Mouse (Mus musculus) forebrain, embryonic 10.5 days (tissue): ENCODE measurements around the gene Cdh12. TPM values are rescaled to one million over a fixed set of nuclear protein-coding genes. Genes with fewer than 3 reads are reported as not detected.
"Not testable (repeated sequence)": the region's sequence is repeated elsewhere in the genome, so short reads cannot be mapped to it uniquely, and the experiment has no call there.

Source experiments
- DNase-seq: peaks from one replicate; pipeline ENCODE4 v3.0.0-alpha.2; 2017; ENCODE audit warnings: low spot score; ENCODE audit errors: extremely low spot score
- H3K27ac ChIP-seq: fragments of 300-500 bp; sonication (generic); 2 replicates; pipeline ENCODE4 v1.5.1; 2016; ENCODE audit warnings: mild to moderate bottlenecking
- H3K27me3 ChIP-seq: fragments of 300-500 bp; sonication (generic); 2 replicates; pipeline ENCODE4 v1.6.1; 2016; ENCODE audit warnings: mild to moderate bottlenecking; ENCODE audit not compliant: poor library complexity, severe bottlenecking
- H3K36me3 ChIP-seq: fragments of 300-500 bp; sonication (generic); replicated peaks from 2 replicates; pipeline ENCODE4 v1.6.1; 2016; ENCODE audit warnings: mild to moderate bottlenecking, moderate library complexity
- H3K4me1 ChIP-seq: fragments of 300-500 bp; sonication (generic); 2 replicates; pipeline ENCODE4 v1.6.1; 2016
- H3K4me3 ChIP-seq: fragments of 300-500 bp; sonication (generic); 2 replicates; pipeline ENCODE4 v1.5.1; 2016; ENCODE audit warnings: mild to moderate bottlenecking, moderate library complexity
- H3K9me3 ChIP-seq: fragments of 300-500 bp; sonication (generic); 2 replicates; pipeline ENCODE4 v1.6.1; 2016; ENCODE audit warnings: mild to moderate bottlenecking, moderate library complexity
- WGBS: fragments of 180-500 bp; shearing (Covaris S2); methylation state at CpG from one replicate; pipeline ENCODE4 v1.1.7; 2016; 5-methylcytosine and 5-hydroxymethylcytosine counted together
- polyA plus RNA-seq: library from polyadenylated mRNA; unstranded; fragments of >200 nt; fragmentation: Nextera tagmentation; extraction: Ambion mirVana; gene quantifications from 2 replicates; pipeline ENCODE4 v1.2.1, GENCODE M21; 2016

Cdh12 gene
- polyA plus RNA-seq, 1 experiment from 2014 or later: 0.24 TPM

- Histone ChIP-seq H3K27ac (no peak overlapping the region), H3K4me3 (no peak overlapping the region), H3K36me3 (no peaks in the 10 kb centered on the region), H3K9me3 (no peaks in the 10 kb centered on the region), H3K27me3 (no peaks in the 10 kb centered on the region), H3K4me1 (no peaks in the 10 kb centered on the region)
- 86% methylated on average over 2 of the region's 2 CpGs for WGBS
- DNase-seq: no peak
Observed at GRCm38 (mm10) chr15:20634593-20634992, 185.5 kb downstream of the Cdh12 start.

DNA sequence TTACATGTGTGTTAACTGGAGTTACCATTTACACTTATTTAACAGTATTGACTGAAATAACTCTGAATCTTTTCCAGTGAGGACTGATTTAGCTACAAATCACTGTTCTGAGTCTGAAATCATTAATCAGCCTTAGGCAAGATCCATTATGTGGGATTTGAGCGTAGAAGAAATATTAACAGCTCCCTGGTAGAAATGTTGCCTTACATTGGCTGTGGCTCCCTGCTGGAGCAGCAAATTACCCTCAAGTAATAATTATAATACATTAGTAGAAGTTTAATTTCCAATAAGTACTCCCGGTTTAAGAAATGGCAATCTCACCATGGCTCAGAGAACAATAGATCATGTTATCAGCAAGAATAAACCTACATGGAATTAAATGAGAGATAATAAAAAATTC, 190.1 kb downstream of the Cdh12 start:
- no peaks in the 10 kb centered on the region for H3K9me3 ChIP-seq
- H3K36me3 ChIP-seq: no peaks in the 10 kb centered on the region
- no peaks in the 10 kb centered on the region for H3K27me3 ChIP-seq
- no peak for DNase-seq
- H3K27ac ChIP-seq: no peak overlapping the region
- no peak overlapping the region for H3K4me3 ChIP-seq
- 88% methylated on average over 2 of the region's 2 CpGs for WGBS
- no peaks in the 10 kb centered on the region for H3K4me1 ChIP-seq

DNA sequence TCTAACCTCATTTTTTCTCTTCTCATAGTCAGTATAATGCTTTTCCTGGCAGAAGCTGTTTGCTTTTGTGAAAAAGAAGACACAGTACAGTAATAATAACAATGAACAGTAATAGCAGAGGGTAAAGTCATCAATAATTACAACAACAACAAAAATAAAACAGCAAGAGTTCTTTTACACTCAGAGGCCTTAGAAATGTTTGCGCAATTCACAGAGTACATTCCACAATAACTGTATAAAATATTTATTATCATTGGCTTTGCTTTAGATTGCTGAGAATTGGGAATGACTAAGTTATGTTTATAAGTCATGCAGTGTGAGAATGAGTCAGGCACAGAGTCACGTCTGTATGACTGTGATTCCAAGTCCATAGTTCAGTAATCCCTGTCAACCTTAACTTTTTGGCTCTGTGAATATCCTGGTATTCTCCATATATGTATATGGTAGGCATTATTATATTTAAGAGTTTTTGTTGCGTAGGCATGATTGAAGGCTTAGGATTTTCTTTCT, 193.9 kb downstream of the Cdh12 start:
- Histone ChIP-seq H3K36me3 (no peaks in the 10 kb centered on the region), H3K27me3 (no peaks in the 10 kb centered on the region), H3K27ac (no peak overlapping the region), H3K4me1 (no peaks in the 10 kb centered on the region), H3K4me3 (no peak overlapping the region), H3K9me3 (no peaks in the 10 kb centered on the region)
- DNase-seq: no peak
- 89% methylated on average over 3 of the region's 3 CpGs for WGBS

DNA sequence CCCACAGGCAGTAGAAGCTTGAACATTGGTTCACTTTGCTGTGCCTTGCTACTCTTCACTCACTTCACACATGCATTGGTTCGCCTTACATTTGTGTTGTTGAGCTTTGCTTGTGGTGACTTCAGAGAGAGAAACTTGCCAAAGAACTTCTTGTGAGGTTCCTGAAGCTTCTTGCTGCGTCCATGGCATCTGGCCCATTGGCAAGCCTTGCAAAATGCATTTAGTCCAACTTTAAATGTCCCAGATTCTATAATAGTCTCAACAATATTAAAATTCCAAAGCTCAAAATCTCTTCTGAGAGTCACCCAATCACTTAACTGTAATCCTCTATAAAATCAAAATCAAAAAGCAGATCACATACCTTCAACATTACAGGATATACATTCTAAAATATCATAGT, 211.2 kb downstream of the Cdh12 start:
- 85% methylated on average over 2 of the region's 2 CpGs for WGBS
- no peaks in the 10 kb centered on the region for H3K36me3 ChIP-seq
- no peaks in the 10 kb centered on the region for H3K27me3 ChIP-seq
- no peak for DNase-seq
- H3K9me3 ChIP-seq: no peaks in the 10 kb centered on the region
- no peaks in the 10 kb centered on the region for H3K4me1 ChIP-seq
- no peak overlapping the region for H3K27ac ChIP-seq
- no peak overlapping the region for H3K4me3 ChIP-seq

DNA sequence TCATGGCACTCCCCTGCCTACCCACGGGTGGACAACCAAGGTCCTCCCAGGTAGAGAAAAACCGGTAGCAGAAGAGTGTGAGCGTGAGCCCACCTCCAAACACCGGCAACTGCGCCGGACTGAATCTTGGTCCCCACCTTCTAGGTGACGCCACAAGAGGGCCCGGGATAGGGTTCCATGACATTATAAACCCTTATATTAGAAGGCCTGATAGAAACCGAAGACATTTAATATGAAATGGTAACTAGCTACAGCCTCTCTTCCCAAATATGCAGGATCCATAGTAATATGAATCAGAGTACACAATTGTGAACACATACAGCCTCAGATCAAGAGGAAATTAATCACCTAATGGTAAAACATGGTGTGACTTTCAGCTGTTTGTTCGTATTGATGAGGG, 217.6 kb downstream of the Cdh12 start, which contains the start of gene Acot10:
TSS of gene Acot10 (minus strand) at position 101 of the 400 bp plus-strand sequence.
- no peaks in the 10 kb centered on the region for H3K9me3 ChIP-seq
- no peak within 1 kb of the TSS for H3K4me3 ChIP-seq
- 91% methylated on average over 10 of the region's 10 CpGs for WGBS
- no peak for DNase-seq
- no peaks in the 10 kb centered on the region for H3K4me1 ChIP-seq
- no peaks in the 10 kb centered on the region for H3K36me3 ChIP-seq
- no peak within 1 kb of the TSS for H3K27ac ChIP-seq
- H3K27me3 ChIP-seq: no peaks in the 10 kb centered on the region

DNA sequence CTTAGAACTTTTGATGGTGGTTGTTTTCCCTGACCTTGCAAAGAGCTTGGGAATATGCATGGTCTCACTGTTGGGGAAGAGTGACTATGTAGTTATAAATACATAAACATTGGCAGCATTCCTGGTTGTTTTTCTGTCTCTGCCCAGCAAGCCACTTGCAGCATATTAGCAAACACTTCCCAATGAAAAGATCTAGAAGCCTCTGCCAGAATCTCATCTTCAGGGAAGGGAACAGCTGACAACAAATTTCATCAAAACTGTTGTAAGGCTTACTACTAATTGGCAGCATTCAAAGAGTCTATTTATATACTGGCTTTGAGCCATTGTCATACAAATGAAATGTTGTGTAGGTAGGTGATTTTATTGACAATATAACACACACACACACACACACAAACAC, 218.3 kb downstream of the Cdh12 start:
- no peak overlapping the region for H3K27ac ChIP-seq

DNA sequence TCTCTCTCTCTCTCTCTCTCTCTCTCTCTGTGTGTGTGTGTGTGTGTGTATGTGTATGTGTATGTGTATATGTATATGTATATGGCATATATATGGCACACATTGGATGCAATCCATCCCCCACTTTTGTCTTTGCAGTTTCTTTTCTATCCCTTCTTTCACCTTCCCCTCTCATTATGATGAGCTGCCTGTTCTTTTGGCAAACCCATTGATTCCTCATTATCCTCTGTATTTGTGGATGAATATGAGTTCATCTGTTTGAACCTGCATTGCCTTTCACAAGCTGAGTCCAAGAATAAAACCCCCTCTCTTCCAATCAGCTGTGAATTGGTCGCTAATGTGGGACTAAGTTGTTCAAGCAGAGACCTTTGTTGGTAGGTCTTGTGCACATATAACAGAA, 218.9 kb downstream of the Cdh12 start:
- no peaks in the 10 kb centered on the region for H3K9me3 ChIP-seq
- H3K36me3 ChIP-seq: no peaks in the 10 kb centered on the region
- 70% methylated on average over 1 of the region's 1 CpGs for WGBS
- H3K4me3 ChIP-seq: no peak overlapping the region
- no peak overlapping the region for H3K27ac ChIP-seq
- H3K4me1 ChIP-seq: no peaks in the 10 kb centered on the region
- DNase-seq: no peak
- H3K27me3 ChIP-seq: no peaks in the 10 kb centered on the region

More for the DNA sequence above, 218.3 kb downstream of the Cdh12 start:
- no peaks in the 10 kb centered on the region for H3K4me1 ChIP-seq
- no peak for DNase-seq
- H3K27me3 ChIP-seq: no peaks in the 10 kb centered on the region
- H3K9me3 ChIP-seq: no peaks in the 10 kb centered on the region
- no peak overlapping the region for H3K4me3 ChIP-seq
- no peaks in the 10 kb centered on the region for H3K36me3 ChIP-seq

- H3K27ac ChIP-seq, H3K9me3 ChIP-seq, DNase-seq, H3K4me1 ChIP-seq, H3K36me3 ChIP-seq, H3K4me3 ChIP-seq, H3K27me3 ChIP-seq: not testable (repeated sequence)
- 78% methylated on average over 2 of the region's 2 CpGs for WGBS
Observed at GRCm38 (mm10) chr15:20669507-20669906, 220.4 kb downstream of the Cdh12 start.

- Histone ChIP-seq H3K27ac (no peak overlapping the region), H3K9me3 (no peaks in the 10 kb centered on the region), H3K4me1 (peaks cover 7% of the 10 kb centered on the region), H3K36me3 (no peaks in the 10 kb centered on the region), H3K27me3 (no peaks in the 10 kb centered on the region), H3K4me3 (no peak overlapping the region)
- 89% methylated on average over 2 of the region's 2 CpGs for WGBS
- DNase-seq: no peak
Observed at GRCm38 (mm10) chr15:20682719-20683118, 233.7 kb downstream of the Cdh12 start.

- Histone ChIP-seq H3K27ac (no peak overlapping the region), H3K27me3 (no peaks in the 10 kb centered on the region), H3K4me3 (no peak overlapping the region), H3K9me3 (no peaks in the 10 kb centered on the region), H3K36me3 (no peaks in the 10 kb centered on the region), H3K4me1 (peaks cover 7% of the 10 kb centered on the region)
- WGBS: 63% methylated on average over 5 of the region's 5 CpGs
- no peak for DNase-seq
Observed at GRCm38 (mm10) chr15:20684200-20684599, 235.1 kb downstream of the Cdh12 start.

DNA sequence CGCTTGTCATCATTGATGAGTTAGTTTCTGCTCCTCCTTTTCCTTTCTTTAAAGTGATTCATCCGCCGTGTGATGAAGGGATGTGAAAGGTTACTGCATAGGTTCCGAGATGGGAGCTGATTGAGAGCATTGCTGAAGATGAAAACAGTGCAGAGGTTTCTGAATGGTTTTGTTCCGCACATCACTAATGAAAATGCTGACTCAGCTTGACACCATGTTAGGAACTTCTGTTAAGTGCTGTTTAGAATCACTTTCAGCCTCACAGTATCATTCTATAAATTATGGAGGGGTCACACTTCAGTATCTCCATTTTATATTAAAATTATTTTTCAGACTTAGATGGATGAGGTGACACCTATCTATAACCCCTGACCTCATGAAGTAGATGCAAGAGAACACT, 247.2 kb downstream of the Cdh12 start:
- no peak overlapping the region for H3K4me3 ChIP-seq
- H3K4me1 ChIP-seq: no peaks in the 10 kb centered on the region
- WGBS: 88% methylated on average over 5 of the region's 5 CpGs
- H3K36me3 ChIP-seq: no peaks in the 10 kb centered on the region
- no peaks in the 10 kb centered on the region for H3K27me3 ChIP-seq
- no peaks in the 10 kb centered on the region for H3K9me3 ChIP-seq
- H3K27ac ChIP-seq: no peak overlapping the region
- DNase-seq: no peak

DNA sequence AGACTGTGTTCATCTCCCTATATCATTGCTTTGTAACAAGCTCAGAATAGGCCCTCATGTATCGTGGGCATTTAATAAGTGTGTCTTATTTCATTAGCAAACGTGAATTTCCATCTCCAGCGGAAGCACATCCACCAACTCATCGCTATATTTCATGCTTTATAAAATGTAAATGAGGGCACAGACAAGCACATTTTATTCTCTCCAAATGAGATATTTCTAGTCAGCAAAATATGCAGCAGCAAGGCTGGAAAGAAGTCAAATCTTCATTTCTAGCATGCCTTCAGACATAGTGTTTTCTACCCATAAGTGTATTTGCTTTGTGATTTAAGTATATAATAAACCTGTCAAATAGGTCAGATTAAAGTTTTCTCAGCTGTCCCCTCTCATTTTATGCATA, 262.8 kb downstream of the Cdh12 start:
- no peaks in the 10 kb centered on the region for H3K4me1 ChIP-seq
- H3K36me3 ChIP-seq: no peaks in the 10 kb centered on the region
- no peak for DNase-seq
- no peaks in the 10 kb centered on the region for H3K27me3 ChIP-seq
- WGBS: 90% methylated on average over 4 of the region's 4 CpGs
- no peak overlapping the region for H3K4me3 ChIP-seq
- no peak overlapping the region for H3K27ac ChIP-seq
- H3K9me3 ChIP-seq: no peaks in the 10 kb centered on the region

DNA sequence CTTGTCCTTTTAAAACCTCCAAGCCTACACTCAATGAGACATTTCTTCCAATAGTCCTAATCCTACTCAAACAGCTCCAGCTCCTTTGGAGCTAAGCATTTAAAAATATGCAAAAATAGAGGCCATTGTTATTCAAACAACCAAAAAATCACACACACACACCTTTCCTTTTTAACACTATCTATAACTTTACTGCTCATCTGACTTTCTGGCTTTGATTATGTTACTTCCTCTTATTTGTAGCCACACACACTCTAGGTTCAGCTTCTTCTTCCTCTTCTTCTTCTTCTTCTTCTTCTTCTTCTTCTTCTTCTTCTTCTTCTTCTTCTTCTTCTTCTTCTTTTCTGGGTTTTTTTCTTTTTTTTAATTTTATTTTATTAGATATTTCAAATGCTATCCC, 323.2 kb downstream of the Cdh12 start:
- Histone ChIP-seq H3K4me1 (no peaks in the 10 kb centered on the region), H3K27me3 (no peaks in the 10 kb centered on the region), H3K36me3 (no peaks in the 10 kb centered on the region), H3K4me3 (no peak overlapping the region), H3K27ac (no peak overlapping the region), H3K9me3 (no peaks in the 10 kb centered on the region)
- no peak for DNase-seq

GRCm38 (mm10) chr15:20773423-20773822, 324.4 kb downstream of the Cdh12 start:
- Histone ChIP-seq H3K9me3 (no peaks in the 10 kb centered on the region), H3K27me3 (no peaks in the 10 kb centered on the region), H3K36me3 (no peaks in the 10 kb centered on the region), H3K4me3 (no peak overlapping the region), H3K4me1 (no peaks in the 10 kb centered on the region), H3K27ac (no peak overlapping the region)
- no peak for DNase-seq
